Mouse (Mus musculus): ENCODE measurements at regions not wholly inside any gene's neighbourhood (a gene's known extent, or its start where the extent isn't known, plus 50 kb on each side); places are given as distances from the start of the nearest gene placed in this dataset.
A peak's percentile ranks its signal among the peaks of the same experiment; 100 is the strongest.

DNA sequence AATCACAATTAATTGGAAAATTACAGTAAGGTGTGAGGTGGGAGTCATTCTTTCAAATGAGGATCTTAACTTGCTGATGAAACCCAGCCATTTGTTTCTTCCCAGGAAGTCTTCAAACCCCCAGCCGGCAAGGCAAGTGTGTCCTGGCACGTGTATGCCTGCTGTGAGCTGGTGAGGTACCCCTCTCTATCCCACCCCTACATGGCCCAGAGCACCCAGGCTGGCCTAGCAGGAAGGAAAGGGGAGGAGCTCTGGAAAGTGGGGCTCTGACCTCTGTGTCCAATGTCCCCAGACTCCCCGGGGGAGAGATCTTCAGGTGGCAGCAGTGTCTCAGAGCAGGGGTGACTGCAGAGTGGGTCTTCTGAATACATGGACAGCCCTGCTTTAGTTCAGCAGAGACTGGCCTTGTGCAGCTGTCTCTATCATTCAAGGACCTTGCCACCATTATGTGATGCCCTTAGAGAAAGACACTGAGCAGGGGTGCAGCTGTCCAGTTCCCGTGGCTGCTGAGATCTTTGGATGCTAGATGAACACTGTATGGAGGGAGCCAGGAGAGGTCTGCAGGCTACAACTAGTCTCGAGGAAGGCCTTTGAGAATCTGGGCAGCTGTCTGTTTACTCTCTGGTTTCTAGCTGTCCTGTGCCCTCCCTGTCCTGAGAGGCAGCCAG is 306.8 kb upstream of the Mki67 start:
- no peak for DNase-seq
- H3K27ac ChIP-seq (ENCODE audit: insufficient read depth, low read depth, low read length), result no peak overlapping the region
- no peak overlapping the region for H3K4me3 ChIP-seq (ENCODE audit: insufficient read depth, low read depth, low read length)
- WGBS, result 63% methylated on average over 5 of the region's 5 CpGs
- no peak for TF ChIP-seq CTCF (conservative IDR thresholded peaks at IDR 0.05; ENCODE audit: insufficient read depth, insufficient read length, low read depth, low read length)
- no peak for TF ChIP-seq POLR2A (IDR thresholded peaks at IDR 0.05; ENCODE audit: low read depth, low read length)
- H3K27me3 ChIP-seq (replicated peaks; ENCODE audit: control insufficient read depth, insufficient read depth, low read length), result no peaks in the 10 kb centered on the region
- H3K36me3 ChIP-seq (ENCODE audit: control insufficient read depth, insufficient read depth, low read length), result no peaks in the 10 kb centered on the region
- H3K4me1 ChIP-seq (ENCODE audit: control insufficient read depth, insufficient read depth, low read length), result no peaks in the 10 kb centered on the region

- no peak overlapping the region for H3K4me3 ChIP-seq (ENCODE audit: insufficient read depth, low read depth, low read length)
- 33% methylated on average over 7 of the region's 7 CpGs for WGBS
- TF ChIP-seq POLR2A (IDR thresholded peaks at IDR 0.05; ENCODE audit: low read depth, low read length), result no peak
- no peak overlapping the region for H3K27ac ChIP-seq (ENCODE audit: insufficient read depth, low read depth, low read length)
- peak; percentile 30 for DNase-seq
- no peaks in the 10 kb centered on the region for H3K4me1 ChIP-seq (ENCODE audit: control insufficient read depth, insufficient read depth, low read length)
- no peaks in the 10 kb centered on the region for H3K27me3 ChIP-seq (replicated peaks; ENCODE audit: control insufficient read depth, insufficient read depth, low read length)
- H3K36me3 ChIP-seq (ENCODE audit: control insufficient read depth, insufficient read depth, low read length), result no peaks in the 10 kb centered on the region
These were observed 310.3 kb upstream of the Mki67 start for GRCm38 (mm10) chr7:136026451-136026850.

GRCm38 (mm10) chr7:136032026-136032425 is 315.9 kb upstream of the Mki67 start:
- H3K36me3 ChIP-seq (ENCODE audit: control insufficient read depth, insufficient read depth, low read length), result no peaks in the 10 kb centered on the region
- no peak overlapping the region for H3K27ac ChIP-seq (ENCODE audit: insufficient read depth, low read depth, low read length)
- H3K4me1 ChIP-seq (ENCODE audit: control insufficient read depth, insufficient read depth, low read length), result no peaks in the 10 kb centered on the region
- no peak for DNase-seq
- H3K4me3 ChIP-seq (ENCODE audit: insufficient read depth, low read depth, low read length), result no peak overlapping the region
- no peaks in the 10 kb centered on the region for H3K27me3 ChIP-seq (replicated peaks; ENCODE audit: control insufficient read depth, insufficient read depth, low read length)
- TF ChIP-seq CTCF (conservative IDR thresholded peaks at IDR 0.05; ENCODE audit: insufficient read depth, insufficient read length, low read depth, low read length) (no peak), POLR2A (IDR thresholded peaks at IDR 0.05; ENCODE audit: low read depth, low read length) (no peak)
- 86% methylated on average over 6 of the region's 6 CpGs for WGBS

DNA sequence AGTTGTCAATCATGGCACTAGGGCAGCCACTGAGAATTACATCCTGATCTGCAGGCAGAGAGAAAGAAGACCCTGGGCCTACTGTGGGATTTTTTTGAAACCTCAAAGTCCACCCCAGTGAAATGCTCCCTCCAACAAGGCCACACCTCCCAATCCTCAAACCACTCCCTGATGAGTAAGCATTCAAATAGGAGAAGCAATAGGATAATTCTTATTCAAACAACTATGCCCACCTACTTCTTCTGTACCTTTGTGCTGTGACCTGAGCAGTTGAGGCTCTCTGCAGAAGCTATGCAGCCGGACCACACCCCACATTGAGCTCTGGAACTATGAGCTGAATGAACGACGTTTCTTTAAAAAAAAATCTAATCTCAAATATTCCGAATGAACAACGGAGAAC is 317.4 kb upstream of the Mki67 start:
- no peak for DNase-seq
- TF ChIP-seq CTCF (conservative IDR thresholded peaks at IDR 0.05; ENCODE audit: insufficient read depth, insufficient read length, low read depth, low read length), result no peak
- TF ChIP-seq POLR2A (IDR thresholded peaks at IDR 0.05; ENCODE audit: low read depth, low read length), result no peak
- Histone ChIP-seq H3K27ac (ENCODE audit: insufficient read depth, low read depth, low read length) (no peak overlapping the region), H3K4me3 (ENCODE audit: insufficient read depth, low read depth, low read length) (no peak overlapping the region), H3K27me3 (replicated peaks; ENCODE audit: control insufficient read depth, insufficient read depth, low read length) (no peaks in the 10 kb centered on the region), H3K4me1 (ENCODE audit: control insufficient read depth, insufficient read depth, low read length) (no peaks in the 10 kb centered on the region), H3K36me3 (ENCODE audit: control insufficient read depth, insufficient read depth, low read length) (no peaks in the 10 kb centered on the region)
- WGBS, result 90% methylated on average over 5 of the region's 5 CpGs

DNA sequence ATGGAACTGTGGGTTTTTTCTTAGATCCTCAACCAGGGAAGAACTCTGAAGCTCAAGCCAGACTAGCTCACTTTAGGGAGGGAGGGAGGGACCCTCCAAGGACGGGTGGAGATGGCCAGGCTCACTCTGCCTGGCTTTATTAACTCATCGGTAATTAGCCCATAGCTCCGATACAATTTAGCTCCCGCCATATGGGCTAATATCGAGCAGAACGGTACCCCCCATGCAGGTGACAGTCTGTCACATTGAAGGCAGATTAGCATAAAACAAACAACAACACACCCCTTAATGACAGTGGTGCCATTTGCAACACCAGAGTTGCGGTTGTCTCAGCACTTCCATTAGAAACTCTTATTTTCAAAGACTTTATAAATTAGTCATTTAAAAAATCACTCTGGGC is 319.6 kb upstream of the Mki67 start:
- no peak overlapping the region for H3K27ac ChIP-seq (ENCODE audit: insufficient read depth, low read depth, low read length)
- no peaks in the 10 kb centered on the region for H3K27me3 ChIP-seq (replicated peaks; ENCODE audit: control insufficient read depth, insufficient read depth, low read length)
- TF ChIP-seq CTCF (conservative IDR thresholded peaks at IDR 0.05; ENCODE audit: insufficient read depth, insufficient read length, low read depth, low read length) (no peak), POLR2A (IDR thresholded peaks at IDR 0.05; ENCODE audit: low read depth, low read length) (no peak)
- H3K36me3 ChIP-seq (ENCODE audit: control insufficient read depth, insufficient read depth, low read length), result no peaks in the 10 kb centered on the region
- 74% methylated on average over 7 of the region's 7 CpGs for WGBS
- H3K4me3 ChIP-seq (ENCODE audit: insufficient read depth, low read depth, low read length), result no peak overlapping the region
- no peak for DNase-seq
- H3K4me1 ChIP-seq (ENCODE audit: control insufficient read depth, insufficient read depth, low read length), result no peaks in the 10 kb centered on the region

GRCm38 (mm10) chr7:136038072-136038471 is 321.9 kb upstream of the Mki67 start:
- Histone ChIP-seq H3K4me1 (ENCODE audit: control insufficient read depth, insufficient read depth, low read length) (no peaks in the 10 kb centered on the region), H3K4me3 (ENCODE audit: insufficient read depth, low read depth, low read length) (no peak overlapping the region), H3K27ac (ENCODE audit: insufficient read depth, low read depth, low read length) (no peak overlapping the region), H3K36me3 (ENCODE audit: control insufficient read depth, insufficient read depth, low read length) (no peaks in the 10 kb centered on the region), H3K27me3 (replicated peaks; ENCODE audit: control insufficient read depth, insufficient read depth, low read length) (no peaks in the 10 kb centered on the region)
- WGBS, result 59% methylated on average over 5 of the region's 5 CpGs
- DNase-seq, result no peak
- TF ChIP-seq POLR2A (IDR thresholded peaks at IDR 0.05; ENCODE audit: low read depth, low read length), result no peak
- no peak for TF ChIP-seq CTCF (conservative IDR thresholded peaks at IDR 0.05; ENCODE audit: insufficient read depth, insufficient read length, low read depth, low read length)

GRCm38 (mm10) chr7:136038906-136039305 is 322.7 kb upstream of the Mki67 start:
- 81% methylated on average over 2 of the region's 2 CpGs for WGBS
- DNase-seq, result no peak
- Histone ChIP-seq H3K27me3 (replicated peaks; ENCODE audit: control insufficient read depth, insufficient read depth, low read length) (no peaks in the 10 kb centered on the region), H3K36me3 (ENCODE audit: control insufficient read depth, insufficient read depth, low read length) (no peaks in the 10 kb centered on the region), H3K4me3 (ENCODE audit: insufficient read depth, low read depth, low read length) (no peak overlapping the region), H3K27ac (ENCODE audit: insufficient read depth, low read depth, low read length) (no peak overlapping the region), H3K4me1 (ENCODE audit: control insufficient read depth, insufficient read depth, low read length) (no peaks in the 10 kb centered on the region)
- no peak for TF ChIP-seq POLR2A (IDR thresholded peaks at IDR 0.05; ENCODE audit: low read depth, low read length)
- TF ChIP-seq CTCF (conservative IDR thresholded peaks at IDR 0.05; ENCODE audit: insufficient read depth, insufficient read length, low read depth, low read length), result no peak
